In genomic region chr2:32940483-32940882, GRCm38 (mm10) we compare ENCODE assay signal across 12 mouse cellular contexts.
"Had no signal": no experiment of that assay in that cellular context is flagged by ENCODE, and none has a peak within 500 bp of the region (broad histone marks: within the 10 kb centered on the region; RNA-seq: fewer than 3 reads in every experiment).

No protein-coding gene starts in this region.

- H3K9me3 ChIP-seq: limb, embryonic 12.5 days; midbrain, embryonic 13.5 days had no signal

- H3K9ac ChIP-seq: limb, embryonic 12.5 days; liver, embryonic 14.5 days; midbrain, embryonic 13.5 days had no signal

- H3K4me3 ChIP-seq: limb, embryonic 12.5 days; midbrain, embryonic 13.5 days had no signal

- H3K4me2 ChIP-seq: limb, embryonic 12.5 days; midbrain, embryonic 13.5 days had no signal

- ATAC-seq: lung, postnatal 0 days; midbrain, embryonic 13.5 days had no signal

- H3K4me1 ChIP-seq: limb, embryonic 12.5 days; midbrain, embryonic 13.5 days had no signal

- H3K27me3 ChIP-seq: limb, embryonic 12.5 days; midbrain, embryonic 13.5 days had no signal

- H3K27ac ChIP-seq: limb, embryonic 12.5 days; liver, embryonic 14.5 days; midbrain, embryonic 13.5 days had no signal

- DNase-seq: kidney, adult 9 months; kidney, postnatal 10 days; layer of hippocampus, adult 9-11 months; liver; lung, adult 2 months; lung, postnatal 36 days; right cerebral cortex, postnatal 14 days; thymus, postnatal 36 days had no signal
